Mouse (Mus musculus) regulatory T cell (primary cell): Measurements from ENCODE around the gene Serpina12.

ENCODE experiments used
- in situ Hi-C: fragments of 300-600 bp; cut with MboI, MseI; formaldehyde crosslinking; loops from one replicate; pipeline ENCODE4 v1.15.1; 2025; ENCODE audit warnings: high pct_unique_total_duplicates

Gene Serpina12

GRCm38 (mm10) chr12:104044343-104044742, at the start of gene Serpina12:
Serpina12 (minus strand) TSS chr12:104044443.
- in situ Hi-C loops, result no loop called here

GRCm38 (mm10) chr12:104091303-104091702, 47.1 kb upstream of the Serpina12 start:
- in situ Hi-C loops, result no loop called here

GRCm38 (mm10) chr12:104090119-104090518, 45.9 kb upstream of the Serpina12 start:
- in situ Hi-C loops, result no loop called here

GRCm38 (mm10) chr12:104072286-104072685, 28.0 kb upstream of the Serpina12 start:
- in situ Hi-C loops, result no loop called here

GRCm38 (mm10) chr12:104071708-104072107, 27.5 kb upstream of the Serpina12 start:
- in situ Hi-C loops, result no loop called here

GRCm38 (mm10) chr12:104069620-104070019, 25.4 kb upstream of the Serpina12 start:
- in situ Hi-C loops, result loop anchor here (5.0 kb wide), 1 partner anchor 353 kb away; no protein-coding TSS in a partner anchor

- in situ Hi-C loops, result loop anchor here (5.0 kb wide), 1 partner anchor 355 kb away; no protein-coding TSS in a partner anchor
These were observed 23.3 kb upstream of the Serpina12 start for GRCm38 (mm10) chr12:104067549-104067948.

- in situ Hi-C loops, result loop anchor here (5.0 kb wide), 1 partner anchor 356 kb away; no protein-coding TSS in a partner anchor
These were observed 22.0 kb upstream of the Serpina12 start for GRCm38 (mm10) chr12:104066241-104066640.

GRCm38 (mm10) chr12:104064996-104065395, 20.8 kb upstream of the Serpina12 start:
- in situ Hi-C loops, result loop anchor here (5.0 kb wide), 1 partner anchor 357 kb away; no protein-coding TSS in a partner anchor

- in situ Hi-C loops, result no loop called here
These were observed 20.3 kb upstream of the Serpina12 start for GRCm38 (mm10) chr12:104064532-104064931.

- in situ Hi-C loops, result no loop called here
These were observed 17.6 kb upstream of the Serpina12 start for GRCm38 (mm10) chr12:104061862-104062261.

GRCm38 (mm10) chr12:104060126-104060525, 15.9 kb upstream of the Serpina12 start:
- in situ Hi-C loops, result no loop called here

GRCm38 (mm10) chr12:104057531-104057930, 13.3 kb upstream of the Serpina12 start:
- in situ Hi-C loops, result no loop called here

- in situ Hi-C loops, result no loop called here
These were observed 12.8 kb upstream of the Serpina12 start for GRCm38 (mm10) chr12:104057050-104057449.

- in situ Hi-C loops, result no loop called here
These were observed 11.5 kb upstream of the Serpina12 start for GRCm38 (mm10) chr12:104055755-104056154.

- in situ Hi-C loops, result loop anchor here (5.0 kb wide), 1 partner anchor 57 kb away; no protein-coding TSS in a partner anchor
These were observed 9.8 kb upstream of the Serpina12 start for GRCm38 (mm10) chr12:104053995-104054394.

- in situ Hi-C loops, result no loop called here
These were observed 1.5 kb upstream of the Serpina12 start for GRCm38 (mm10) chr12:104045713-104046112.

GRCm38 (mm10) chr12:104042753-104043152, 1.5 kb downstream of the Serpina12 start:
- in situ Hi-C loops, result no loop called here

GRCm38 (mm10) chr12:104041401-104041800, 2.8 kb downstream of the Serpina12 start:
- in situ Hi-C loops, result no loop called here

- in situ Hi-C loops, result no loop called here
These were observed 6.1 kb downstream of the Serpina12 start for GRCm38 (mm10) chr12:104038181-104038580.

GRCm38 (mm10) chr12:104033752-104034151, 10.5 kb downstream of the Serpina12 start:
- in situ Hi-C loops, result no loop called here

- in situ Hi-C loops, result no loop called here
These were observed 14.3 kb downstream of the Serpina12 start for GRCm38 (mm10) chr12:104029986-104030385.

GRCm38 (mm10) chr12:104015280-104015679, 29.0 kb downstream of the Serpina12 start:
- in situ Hi-C loops, result no loop called here

GRCm38 (mm10) chr12:104013620-104014019, 30.6 kb downstream of the Serpina12 start, which contains the start of gene Serpina9:
Serpina9 (minus strand) TSS chr12:104013755.
- in situ Hi-C loops, result no loop called here
